ENCODE assay signal across 8 mouse cellular contexts in genomic region chr2:91202972-91203656, GRCm38 (mm10). TPM values are rescaled to one million over a fixed set of nuclear protein-coding genes. Genes with fewer than 3 reads are reported as not detected.
DNase-seq lines count a peak whose midpoint lies in the region; ATAC-seq and TF ChIP-seq lines count a peak whose summit lies in the region.

No protein-coding gene starts in this region.

- H3K4me1 ChIP-seq in heart, embryonic 13.5 days, result peaks cover 19% of the 10 kb centered on the region
- H3K4me1 ChIP-seq in ES-Bruce4 (ENCODE audit: control insufficient read depth, insufficient read depth, low read length), result no peaks in the 10 kb centered on the region
- H3K4me1 ChIP-seq in forebrain, embryonic 15.5 days, result peaks cover 30% of the 10 kb centered on the region
- H3K4me1 ChIP-seq in liver, embryonic 16.5 days (ENCODE audit: control insufficient read depth, low read depth, low read length), result peaks cover 11% of the 10 kb centered on the region

- DNase-seq in heart, adult 9 months (ENCODE audit: low spot score in 2 of 2), result no peak
- DNase-seq in urinary bladder, postnatal 4 days (ENCODE audit: low spot score in 2 of 2), result no peak
- no peak for DNase-seq in gastrocnemius, postnatal 36 days
- DNase-seq in layer of hippocampus, adult 18-20 months (ENCODE audit: low spot score in 2 of 2), result no peak

- ATAC-seq in heart, embryonic 13.5 days (ENCODE audit: extremely low read depth, insufficient number of reproducible peaks, low FRiP score, low TSS enrichment), result no peak
- ATAC-seq in forebrain, embryonic 15.5 days (replicated peaks), result no peak
- ATAC-seq in liver, embryonic 16.5 days (ENCODE audit: low read depth), result peak; percentile 9

- H3K27me3 ChIP-seq in heart, embryonic 13.5 days (replicated peaks), result no peaks in the 10 kb centered on the region
- H3K27me3 ChIP-seq in ES-Bruce4 (ENCODE audit: control insufficient read depth, insufficient read depth, low read length, poor library complexity, severe bottlenecking), result no peaks in the 10 kb centered on the region
- H3K27me3 ChIP-seq in forebrain, embryonic 15.5 days, result no peaks in the 10 kb centered on the region
- H3K27me3 ChIP-seq in liver, embryonic 16.5 days (ENCODE audit: control insufficient read depth, insufficient read depth, low read depth, low read length), result no peaks in the 10 kb centered on the region

- peak overlapping the region; percentile 94 for H3K9ac ChIP-seq in heart, embryonic 13.5 days
- peak overlapping the region; percentile 65 for H3K9ac ChIP-seq in ES-Bruce4 (ENCODE audit: low read depth, poor library complexity, severe bottlenecking)
- peak overlapping the region; percentile 86 for H3K9ac ChIP-seq in forebrain, embryonic 15.5 days (replicated peaks)
- H3K9ac ChIP-seq in liver, embryonic 16.5 days (ENCODE audit: low read depth, low read length), result peak overlapping the region; percentile 88

- TF ChIP-seq CTCF in ES-Bruce4 (IDR thresholded peaks at IDR 0.05; ENCODE audit: low read depth, low read length), result no peak

- H3K36me3 ChIP-seq in heart, embryonic 13.5 days, result peaks cover 36% of the 10 kb centered on the region
- peaks cover 6% of the 10 kb centered on the region for H3K36me3 ChIP-seq in ES-Bruce4 (ENCODE audit: control insufficient read depth, insufficient read depth, low read length, poor library complexity, severe bottlenecking)
- peaks cover 33% of the 10 kb centered on the region for H3K36me3 ChIP-seq in forebrain, embryonic 15.5 days
- peaks cover 8% of the 10 kb centered on the region for H3K36me3 ChIP-seq in liver, embryonic 16.5 days (ENCODE audit: control insufficient read depth, insufficient read depth)

- peak overlapping the region; percentile 97 for H3K27ac ChIP-seq in heart, embryonic 13.5 days (replicated peaks)
- H3K27ac ChIP-seq in ES-Bruce4 (ENCODE audit: insufficient read depth, low read length), result no peak overlapping the region
- peak overlapping the region; percentile 89 for H3K27ac ChIP-seq in forebrain, embryonic 15.5 days (replicated peaks)
- H3K27ac ChIP-seq in liver, embryonic 16.5 days (ENCODE audit: low read length), result peak overlapping the region; percentile 65

- H3K4me2 ChIP-seq in heart, embryonic 13.5 days, result peak overlapping the region; percentile 82
- H3K4me2 ChIP-seq in forebrain, embryonic 15.5 days (replicated peaks), result peak overlapping the region; percentile 67
- peak overlapping the region; percentile 83 for H3K4me2 ChIP-seq in liver, embryonic 16.5 days (ENCODE audit: low read depth, low read length)

- WGBS in heart, embryonic 13.5 days, result 12% methylated on average over 20 of the region's 20 CpGs
- WGBS in forebrain, embryonic 15.5 days, result 12% methylated on average over 20 of the region's 20 CpGs
- 14% methylated on average over 20 of the region's 20 CpGs for WGBS in liver, embryonic 16.5 days (ENCODE audit: insufficient replicate concordance)

- H3K9me3 ChIP-seq in heart, embryonic 13.5 days, result no peaks in the 10 kb centered on the region
- H3K9me3 ChIP-seq in ES-Bruce4 (replicated peaks; ENCODE audit: control insufficient read depth, insufficient read depth, low read length, poor library complexity, severe bottlenecking), result no peaks in the 10 kb centered on the region
- no peaks in the 10 kb centered on the region for H3K9me3 ChIP-seq in forebrain, embryonic 15.5 days
- H3K9me3 ChIP-seq in liver, embryonic 16.5 days (replicated peaks; ENCODE audit: control insufficient read depth, low read length), result no peaks in the 10 kb centered on the region

- intact Hi-C loops in gastrocnemius, postnatal 36 days (cut with DNase I), result no loop called here

- no peak for TF ChIP-seq POLR2A in ES-Bruce4 (IDR thresholded peaks at IDR 0.05; ENCODE audit: insufficient read depth, low read length)

- no peak for TF ChIP-seq EP300 in ES-Bruce4 (IDR thresholded peaks at IDR 0.05; ENCODE audit: insufficient read depth, low read depth, low read length)

- H3K4me3 ChIP-seq in heart, embryonic 13.5 days, result peak overlapping the region; percentile 87
- H3K4me3 ChIP-seq in ES-Bruce4 (ENCODE audit: low read depth, low read length), result peak overlapping the region; percentile 88
- H3K4me3 ChIP-seq in forebrain, embryonic 15.5 days, result peak overlapping the region; percentile 74
- peak overlapping the region; percentile 88 for H3K4me3 ChIP-seq in liver, embryonic 16.5 days (ENCODE audit: low read depth, low read length)

RNA-seq across cellular contexts. Expression of gene Acp2, which starts 0.4 kb away (rescaled TPM):
- 17.1 and 19.3 TPM in 2 replicates for polyA plus RNA-seq in heart, embryonic 13.5 days (2015; fragmentation: Nextera tagmentation; extraction: Ambion mirVana)
- 14.5 and 27.0 TPM in 2 replicates for polyA plus RNA-seq in ES-Bruce4 (2011; ENCODE audit: insufficient read depth, insufficient read length, low read depth, missing spikeins)
- polyA plus RNA-seq in forebrain, embryonic 15.5 days (2015; fragmentation: Nextera tagmentation; extraction: Ambion mirVana), result 36.1 and 36.9 TPM in 2 replicates
- 10.6 and 11.3 TPM in 2 replicates for polyA plus RNA-seq in liver, embryonic 16.5 days (2015; fragmentation: Nextera tagmentation; extraction: Ambion mirVana)
- total RNA-seq in gastrocnemius, postnatal 36 days (2021), result 10 to 100 TPM; 13.0 to 14.3 TPM
- total RNA-seq in layer of hippocampus, adult 18-20 months (2021), result 10 to 100 TPM; 52.5 to 53.5 TPM

RNA-seq across cellular contexts. Expression of gene Nr1h3, which starts 0.5 kb away (rescaled TPM):
- polyA plus RNA-seq in heart, embryonic 13.5 days (2015; fragmentation: Nextera tagmentation; extraction: Ambion mirVana), result 1.9 and 2.7 TPM in 2 replicates
- not detected in 2 replicates for polyA plus RNA-seq in ES-Bruce4 (2011; ENCODE audit: insufficient read depth, insufficient read length, low read depth, missing spikeins)
- polyA plus RNA-seq in forebrain, embryonic 15.5 days (2015; fragmentation: Nextera tagmentation; extraction: Ambion mirVana), result 2.0 and 2.8 TPM in 2 replicates
- polyA plus RNA-seq in liver, embryonic 16.5 days (2015; fragmentation: Nextera tagmentation; extraction: Ambion mirVana), result 18.8 and 20.8 TPM in 2 replicates
- 10 to 100 TPM; 17.3 to 19.1 TPM for total RNA-seq in gastrocnemius, postnatal 36 days (2021)
- 1 to 10 TPM; 3.9 to 4.3 TPM for total RNA-seq in layer of hippocampus, adult 18-20 months (2021)

RNA-seq across cellular contexts. Expression of gene Madd, which starts 19.5 kb away (rescaled TPM):
- 5.1 and 5.9 TPM in 2 replicates for polyA plus RNA-seq in heart, embryonic 13.5 days (2015; fragmentation: Nextera tagmentation; extraction: Ambion mirVana)
- polyA plus RNA-seq in ES-Bruce4 (2011; ENCODE audit: insufficient read depth, insufficient read length, low read depth, missing spikeins), result 3.7 and 7.3 TPM in 2 replicates
- polyA plus RNA-seq in forebrain, embryonic 15.5 days (2015; fragmentation: Nextera tagmentation; extraction: Ambion mirVana), result 48.5 and 49.8 TPM in 2 replicates
- 5.3 and 5.4 TPM in 2 replicates for polyA plus RNA-seq in liver, embryonic 16.5 days (2015; fragmentation: Nextera tagmentation; extraction: Ambion mirVana)
- 1 to 10 TPM; 4.1 to 5.0 TPM for total RNA-seq in gastrocnemius, postnatal 36 days (2021)
- 100 to 1,000 TPM; 226 to 229 TPM for total RNA-seq in layer of hippocampus, adult 18-20 months (2021)

RNA-seq across cellular contexts. Expression of gene Ddb2, which starts 33.7 kb away (rescaled TPM):
- 7.1 and 7.4 TPM in 2 replicates for polyA plus RNA-seq in heart, embryonic 13.5 days (2015; fragmentation: Nextera tagmentation; extraction: Ambion mirVana)
- polyA plus RNA-seq in ES-Bruce4 (2011; ENCODE audit: insufficient read depth, insufficient read length, low read depth, missing spikeins), result 19.3 and 22.3 TPM in 2 replicates
- polyA plus RNA-seq in forebrain, embryonic 15.5 days (2015; fragmentation: Nextera tagmentation; extraction: Ambion mirVana), result 12.7 and 14.5 TPM in 2 replicates
- 5.9 and 6.2 TPM in 2 replicates for polyA plus RNA-seq in liver, embryonic 16.5 days (2015; fragmentation: Nextera tagmentation; extraction: Ambion mirVana)
- 1 to 10 TPM; 2.1 to 2.6 TPM for total RNA-seq in gastrocnemius, postnatal 36 days (2021)
- 10 to 100 TPM in 1 of 2 experiments, 1 to 10 TPM in 1; 9.5 to 11.2 TPM for total RNA-seq in layer of hippocampus, adult 18-20 months (2021)

RNA-seq across cellular contexts. Expression of gene Pacsin3, which starts 52.6 kb away (rescaled TPM):
- polyA plus RNA-seq in heart, embryonic 13.5 days (2015; fragmentation: Nextera tagmentation; extraction: Ambion mirVana), result 35.4 and 38.2 TPM in 2 replicates
- 18.0 and 19.9 TPM in 2 replicates for polyA plus RNA-seq in ES-Bruce4 (2011; ENCODE audit: insufficient read depth, insufficient read length, low read depth, missing spikeins)
- polyA plus RNA-seq in forebrain, embryonic 15.5 days (2015; fragmentation: Nextera tagmentation; extraction: Ambion mirVana), result 19.8 and 22.9 TPM in 2 replicates
- polyA plus RNA-seq in liver, embryonic 16.5 days (2015; fragmentation: Nextera tagmentation; extraction: Ambion mirVana), result 18.2 and 19.9 TPM in 2 replicates
- total RNA-seq in gastrocnemius, postnatal 36 days (2021), result 100 to 1,000 TPM; 333 to 372 TPM
- 10 to 100 TPM; 26.8 to 31.6 TPM for total RNA-seq in layer of hippocampus, adult 18-20 months (2021)
